Mouse (Mus musculus): ENCODE measurements around the gene Agap2.

Gene Agap2

DNA sequence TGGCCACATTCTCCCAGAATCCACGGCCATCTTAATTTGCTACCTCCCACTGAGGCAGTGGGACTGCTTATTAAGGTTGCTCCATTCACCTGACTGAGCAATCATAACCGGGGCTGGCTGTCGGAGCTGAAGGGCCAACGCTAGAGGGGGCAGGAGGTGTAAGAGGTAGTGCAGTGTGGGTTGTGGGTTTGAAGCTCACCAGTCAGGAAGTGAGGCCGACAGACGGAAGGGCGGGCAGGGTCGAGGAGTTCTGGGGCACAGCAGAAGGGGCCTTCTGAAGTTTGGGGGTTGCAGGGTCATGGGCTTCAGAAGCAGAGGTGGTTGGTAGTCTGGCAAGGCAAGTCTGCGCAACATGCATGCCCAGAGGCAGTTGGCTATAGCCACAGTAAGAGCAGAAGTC lies at the start of gene Agap2:
Agap2 (plus strand) TSS at position 205 of the 400 bp plus-strand sequence.
- peak; percentile 89 for DNase-seq (ENCODE audit: low read depth)

DNA sequence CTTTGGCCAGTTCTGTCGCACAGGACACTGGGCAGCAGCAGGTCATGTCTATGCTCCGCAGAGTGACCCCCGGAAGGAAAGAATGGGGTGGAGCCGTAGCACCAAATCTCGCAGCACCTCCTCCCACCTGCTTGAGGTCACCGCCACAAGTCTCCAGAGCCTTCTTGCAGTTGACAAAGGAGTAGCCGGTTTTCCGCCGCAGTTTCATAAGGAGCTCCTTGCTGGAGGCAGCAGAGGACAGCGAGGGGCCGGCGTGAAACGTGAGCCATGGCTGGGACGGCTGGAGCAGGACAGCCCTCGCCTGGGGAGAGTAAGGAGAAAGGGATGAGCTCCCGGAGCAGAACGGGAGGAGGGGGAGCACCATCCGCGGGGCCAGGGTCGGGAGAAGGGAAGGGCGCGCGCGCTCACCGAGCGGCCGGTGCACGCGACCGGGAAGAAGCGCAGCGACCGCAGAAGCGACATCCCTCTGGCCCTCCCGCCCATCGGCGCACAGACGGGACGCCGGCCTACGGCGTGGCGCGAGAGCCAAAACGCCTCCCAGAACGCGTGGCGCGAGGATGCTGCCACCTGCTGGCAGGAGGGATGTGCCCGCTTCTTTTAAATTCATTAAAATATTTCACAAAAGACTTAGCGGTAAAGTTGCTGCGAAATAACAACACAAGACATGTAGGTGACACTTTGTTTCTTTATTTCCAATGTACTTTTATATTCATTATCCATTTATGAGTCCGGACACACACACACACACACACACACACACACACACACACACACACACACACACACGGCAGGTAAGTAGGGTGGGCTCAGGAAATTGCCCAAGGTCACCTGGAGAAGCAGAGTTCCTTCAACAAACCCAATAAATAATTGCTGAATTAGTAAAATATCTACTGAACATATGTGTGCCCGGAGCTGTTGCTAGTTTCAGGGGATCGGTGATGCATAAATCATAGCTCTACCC lies 44.5 kb upstream of the Agap2 start, which contains the start of gene Tsfm:
Tsfm (minus strand) TSS at position 505 of the 961 bp plus-strand sequence.
- DNase-seq (ENCODE audit: low read depth), result peak; percentile 91

DNA sequence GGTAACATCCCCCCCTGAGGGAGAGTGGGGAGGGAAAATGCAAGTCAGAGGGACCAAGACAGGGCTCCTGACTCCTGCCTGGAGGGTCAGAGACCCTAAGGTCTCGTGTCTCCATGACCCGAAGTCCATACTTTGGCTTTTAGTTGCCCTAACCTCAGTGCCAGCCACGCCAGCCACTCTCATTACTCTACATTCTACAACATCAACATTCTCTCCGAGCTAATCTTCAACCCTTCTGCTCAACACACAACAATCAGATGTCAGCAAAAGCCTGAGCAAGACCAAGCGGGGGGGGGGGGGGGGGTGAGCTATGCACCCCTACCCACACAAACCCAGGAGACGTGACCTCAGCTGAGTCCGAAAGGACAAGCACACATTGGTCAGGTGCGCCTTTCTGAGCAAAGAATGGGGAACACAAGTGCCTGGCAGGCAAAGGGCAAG lies 41.8 kb upstream of the Agap2 start:
- DNase-seq (ENCODE audit: low read depth), result no peak

DNA sequence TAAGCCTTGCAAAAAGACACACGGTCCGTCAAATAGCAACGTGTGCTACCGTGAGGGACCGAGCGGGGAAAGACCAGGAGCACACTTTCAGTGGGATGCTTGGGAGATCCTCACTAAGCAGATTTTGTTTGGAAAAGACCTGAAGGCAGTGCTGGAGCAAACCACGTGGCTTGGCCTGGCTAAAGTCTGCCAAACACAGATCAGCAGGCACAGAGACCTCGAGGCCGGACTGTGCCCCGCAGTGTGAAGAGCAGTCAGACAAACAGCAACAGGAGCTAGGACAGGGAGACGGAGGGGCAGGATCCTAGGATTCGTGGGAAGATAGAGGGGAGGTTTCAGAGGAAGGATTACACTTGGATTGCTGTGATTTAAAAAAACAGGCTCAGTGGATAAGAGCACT lies 38.8 kb upstream of the Agap2 start:
- no peak for DNase-seq (ENCODE audit: low read depth)

DNA sequence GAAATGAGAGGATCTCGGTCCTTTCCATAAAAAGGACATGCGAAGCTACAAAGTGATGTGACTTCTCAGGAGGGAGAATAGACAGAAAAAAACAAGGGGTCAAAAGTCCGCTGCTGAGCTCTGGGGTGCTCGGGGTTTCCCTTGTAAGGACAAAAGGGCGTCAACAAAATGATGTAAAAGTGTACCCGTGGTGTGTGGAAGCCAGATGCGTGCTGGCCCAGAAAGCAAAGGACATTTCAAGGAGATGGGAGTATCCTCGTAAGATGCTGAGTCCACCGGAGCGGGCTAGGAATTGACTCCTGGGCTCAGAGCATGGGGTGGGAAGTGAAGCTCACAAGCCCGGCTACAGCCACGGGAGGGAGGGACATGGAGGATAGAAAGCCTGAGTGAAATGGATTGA lies 37.4 kb upstream of the Agap2 start:
- no peak for DNase-seq (ENCODE audit: low read depth)

DNA sequence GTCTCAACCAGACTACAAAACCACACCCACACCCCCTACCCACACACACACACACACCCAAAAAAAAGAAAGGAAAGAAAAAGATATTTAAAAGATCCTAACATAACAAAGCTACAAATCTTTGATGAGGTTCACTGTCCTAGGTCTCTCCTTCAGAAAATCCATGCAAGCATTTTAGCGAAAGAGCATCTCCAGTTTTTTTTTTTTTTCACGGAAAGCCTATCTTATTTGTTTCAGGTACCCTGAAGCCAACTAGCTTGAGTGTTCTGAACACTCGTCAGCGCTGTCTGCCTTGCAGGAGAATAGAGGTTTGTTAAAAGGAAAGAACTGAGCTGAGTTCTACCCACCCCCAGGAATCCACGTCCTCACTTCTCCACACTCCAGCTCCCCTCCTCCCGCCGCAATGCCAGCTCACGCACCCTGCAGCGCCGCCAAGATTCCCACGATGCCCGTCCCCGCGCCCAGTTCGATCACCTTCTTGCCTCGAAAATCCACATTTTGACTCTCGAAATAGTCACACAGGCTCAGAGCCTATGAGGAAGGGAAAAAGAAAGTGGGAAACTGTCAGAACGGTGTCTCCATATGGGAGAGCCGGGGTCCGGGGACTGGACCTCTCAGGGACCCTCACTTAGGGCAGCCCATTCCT lies 34.4 kb upstream of the Agap2 start:
- no peak for DNase-seq (ENCODE audit: low read depth)

DNA sequence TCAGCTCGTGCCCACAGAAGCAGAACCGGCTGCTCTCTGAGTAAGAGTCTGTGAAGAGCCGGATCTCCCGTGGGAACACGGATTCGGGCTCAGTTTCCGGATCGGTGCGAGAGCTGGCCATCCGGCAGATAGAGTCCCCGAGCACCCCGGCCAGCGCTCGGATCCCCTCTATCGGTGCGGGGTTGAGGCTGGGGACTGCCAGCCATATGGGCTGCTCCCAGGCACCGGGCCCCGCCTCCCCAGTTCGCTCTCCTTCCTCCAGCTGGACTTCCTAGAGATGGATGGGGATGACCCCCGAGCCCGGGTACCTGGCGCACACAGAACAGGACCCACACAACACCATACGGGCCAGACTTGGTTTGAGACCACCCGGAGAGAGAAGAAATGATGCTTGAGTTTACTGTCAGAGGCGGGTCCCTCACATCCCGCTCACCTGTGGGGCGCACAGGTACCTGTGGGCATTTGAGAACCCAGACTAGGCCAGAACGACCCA lies 33.8 kb upstream of the Agap2 start, which contains the start of the genes Mettl1 and Eef1akmt3:
Mettl1 (plus strand) TSS at position 141 of the 493 bp plus-strand sequence.
Eef1akmt3 (minus strand) TSS at position 240 of the 493 bp plus-strand sequence.
- peak; percentile 38 for DNase-seq (ENCODE audit: low read depth)

DNA sequence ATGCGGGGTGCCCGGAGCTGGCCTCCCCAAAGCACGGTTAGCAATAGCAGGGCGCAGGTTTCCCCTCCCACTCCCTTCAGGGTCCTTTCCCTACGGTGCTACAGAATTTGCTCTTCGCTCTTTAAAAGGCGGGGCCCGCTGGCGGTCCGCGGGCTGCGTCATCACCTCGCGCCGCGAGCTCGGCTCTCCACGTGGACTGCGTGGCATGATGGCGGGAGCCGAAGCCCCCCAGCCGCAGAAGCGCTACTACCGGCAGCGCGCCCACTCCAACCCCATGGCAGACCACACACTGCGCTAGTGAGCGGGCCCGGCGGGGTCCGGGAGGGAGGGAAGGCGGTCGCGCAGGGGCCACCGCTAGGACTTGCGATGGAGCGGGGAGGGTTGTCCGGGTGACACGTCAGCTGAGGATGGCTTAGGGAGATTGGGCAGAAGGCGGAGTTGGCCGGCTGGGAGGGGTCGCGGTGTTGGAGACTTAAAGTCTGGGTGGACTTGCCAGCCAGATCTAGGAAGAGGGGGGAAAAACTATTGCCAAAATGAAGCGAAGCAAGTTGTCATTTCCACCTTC lies 33.2 kb upstream of the Agap2 start:
- peak; percentile 90 for DNase-seq (ENCODE audit: low read depth)

DNA sequence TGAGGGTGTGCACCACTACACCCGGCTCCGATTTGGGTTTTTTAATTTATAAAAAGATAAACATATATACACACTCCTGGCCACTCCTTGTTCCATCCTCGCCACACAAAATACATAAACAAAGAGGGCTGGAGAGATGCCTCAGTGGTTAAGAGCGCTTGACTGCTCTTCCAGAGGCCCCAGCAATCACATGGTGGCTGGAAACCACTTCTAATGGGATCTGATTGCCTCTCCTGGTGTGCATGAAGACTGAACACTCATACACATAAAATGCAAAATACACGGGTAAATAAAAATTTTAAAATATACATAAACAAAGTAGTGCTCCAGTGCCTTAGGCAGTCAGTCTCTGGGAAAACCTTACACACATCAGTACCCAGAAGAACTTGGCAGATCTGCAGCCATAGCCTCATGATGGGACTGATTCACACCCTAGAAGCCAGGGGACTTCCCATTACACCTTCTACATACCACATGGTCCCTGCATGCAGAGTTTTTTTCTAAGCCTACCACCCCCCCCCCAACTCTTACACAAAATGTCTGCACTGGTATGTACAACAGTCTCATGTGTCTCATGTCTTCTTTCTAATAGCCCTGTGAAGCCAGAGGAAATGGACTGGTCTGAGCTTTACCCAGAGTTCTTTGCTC lies 32.5 kb upstream of the Agap2 start:
- no peak for DNase-seq (ENCODE audit: low read depth)

DNA sequence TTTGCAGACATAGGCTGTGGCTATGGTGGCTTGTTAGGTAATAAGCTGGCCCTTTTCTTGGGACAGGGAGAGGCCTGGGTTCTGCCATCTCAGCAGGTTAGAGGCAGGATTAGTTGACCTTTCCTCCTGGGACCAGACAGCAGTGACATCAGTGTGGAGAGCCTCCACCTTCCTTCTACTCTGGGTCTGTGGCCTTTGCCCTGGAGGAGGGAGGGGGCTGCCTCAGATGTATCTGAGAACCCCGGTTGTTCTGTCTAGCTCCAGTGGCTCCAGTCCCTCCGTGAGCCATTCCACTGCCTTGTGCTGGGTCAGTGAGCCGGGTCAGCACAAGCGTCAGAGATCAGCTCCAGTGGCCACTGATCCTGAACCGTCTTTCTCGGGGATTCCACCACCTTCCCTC lies 31.9 kb upstream of the Agap2 start:
- DNase-seq (ENCODE audit: low read depth), result no peak

DNA sequence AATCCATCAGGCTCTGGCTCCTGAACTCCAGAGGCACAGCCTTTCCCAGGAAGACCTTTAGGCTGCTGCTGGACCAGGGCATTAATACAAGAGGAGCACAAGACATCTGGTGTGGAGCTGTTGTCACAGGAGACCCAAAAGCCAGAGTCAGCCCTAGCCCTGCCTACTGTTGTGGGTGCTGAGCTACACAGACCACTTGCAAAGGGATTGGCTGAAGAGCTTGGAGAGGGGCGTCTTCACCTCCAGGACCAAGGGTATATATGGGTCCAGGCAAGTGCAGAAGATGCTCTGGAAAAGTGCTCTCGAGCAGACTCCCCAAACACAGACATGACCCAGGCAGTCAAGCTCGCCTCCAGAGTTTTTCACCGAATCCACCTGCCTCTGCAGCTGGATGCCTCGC lies 27.1 kb upstream of the Agap2 start, which contains the start of gene Cyp27b1:
Cyp27b1 (plus strand) TSS at position 297 of the 400 bp plus-strand sequence.
- DNase-seq (ENCODE audit: low read depth), result no peak

DNA sequence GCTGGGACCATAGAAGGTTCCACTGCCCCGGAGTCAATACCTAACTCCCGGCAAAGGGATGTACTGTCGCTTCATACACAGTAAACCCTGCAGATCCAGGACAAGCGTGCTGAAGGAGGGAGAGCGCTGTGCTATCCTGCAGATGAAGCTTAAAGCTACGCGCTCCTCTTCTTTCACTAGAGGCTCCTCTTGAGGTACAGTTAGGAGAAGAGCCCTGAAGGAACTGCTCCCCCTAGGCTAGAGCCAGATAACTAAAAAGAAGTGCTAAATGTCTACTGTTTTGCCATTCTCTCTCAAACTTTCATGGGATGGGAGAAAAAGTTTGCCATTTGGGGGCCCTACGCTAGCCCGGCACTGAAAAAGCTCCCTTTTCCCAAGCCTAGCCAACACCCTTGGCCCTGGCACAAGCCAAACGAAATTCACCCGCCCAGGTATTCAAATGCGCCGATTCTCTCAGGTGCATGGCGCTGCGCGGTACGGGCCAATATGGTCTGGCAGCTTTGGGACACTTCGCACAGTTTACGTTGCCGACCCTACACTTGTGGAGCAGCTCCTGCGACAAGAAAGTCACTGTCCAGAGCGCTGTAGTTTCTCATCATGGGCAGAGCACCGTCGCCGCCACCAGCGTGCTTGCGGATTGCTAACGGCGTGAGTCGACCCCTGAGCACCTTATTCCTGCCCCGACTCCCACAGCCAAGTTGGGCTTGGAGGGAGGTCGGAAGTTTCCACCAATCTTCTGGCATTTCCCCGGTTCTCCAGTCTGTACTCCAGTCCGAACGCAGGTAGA lies 26.3 kb upstream of the Agap2 start:
- DNase-seq (ENCODE audit: low read depth), result no peak

DNA sequence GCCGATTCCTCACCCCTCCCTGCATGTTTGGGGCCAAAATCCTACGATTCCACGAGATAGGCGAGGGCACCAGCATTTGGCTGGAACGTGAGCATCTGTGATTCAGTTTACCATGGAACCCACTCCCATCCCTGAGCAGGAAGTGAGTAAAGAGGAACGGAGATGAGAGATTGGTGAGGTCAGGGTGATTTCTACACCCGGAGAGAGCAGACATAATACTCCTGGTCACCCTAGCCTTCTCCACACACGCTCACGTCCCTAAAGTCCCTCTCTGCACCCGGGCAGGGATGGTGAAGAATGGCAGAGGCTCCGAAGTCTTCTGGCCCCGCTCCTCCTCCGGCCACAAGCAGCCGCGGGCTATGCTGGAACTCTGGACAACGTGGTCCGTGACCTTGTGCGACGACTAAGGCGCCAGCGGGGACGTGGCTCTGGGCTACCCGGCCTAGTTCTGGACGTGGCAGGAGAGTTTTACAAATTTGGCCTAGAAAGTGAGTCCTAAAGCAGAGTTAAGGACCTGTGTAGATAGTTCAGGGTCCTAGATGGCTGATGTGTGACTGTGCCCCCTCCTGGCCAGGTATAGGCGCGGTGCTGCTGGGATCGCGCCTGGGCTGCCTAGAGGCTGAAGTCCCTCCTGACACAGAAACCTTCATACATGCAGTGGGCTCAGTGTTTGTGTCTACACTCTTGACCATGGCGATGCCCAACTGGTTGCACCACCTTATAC lies 25.5 kb upstream of the Agap2 start:
- peak; percentile 59 for DNase-seq (ENCODE audit: low read depth)

DNA sequence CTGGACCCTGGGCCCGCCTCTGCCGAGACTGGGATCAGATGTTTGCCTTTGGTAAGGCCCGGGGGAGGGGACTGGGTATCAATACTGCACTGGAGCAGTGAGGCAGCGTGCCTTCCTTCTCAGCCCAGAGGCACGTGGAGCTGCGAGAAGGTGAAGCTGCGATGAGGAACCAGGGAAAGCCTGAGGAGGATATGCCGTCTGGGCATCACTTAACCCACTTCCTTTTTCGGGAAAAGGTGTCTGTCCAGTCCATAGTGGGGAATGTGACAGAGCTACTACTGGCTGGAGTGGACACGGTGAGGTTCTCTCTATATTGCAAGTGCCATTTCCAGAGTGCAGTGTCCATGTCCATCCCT lies 25.0 kb upstream of the Agap2 start:
- no peak for DNase-seq (ENCODE audit: low read depth)

DNA sequence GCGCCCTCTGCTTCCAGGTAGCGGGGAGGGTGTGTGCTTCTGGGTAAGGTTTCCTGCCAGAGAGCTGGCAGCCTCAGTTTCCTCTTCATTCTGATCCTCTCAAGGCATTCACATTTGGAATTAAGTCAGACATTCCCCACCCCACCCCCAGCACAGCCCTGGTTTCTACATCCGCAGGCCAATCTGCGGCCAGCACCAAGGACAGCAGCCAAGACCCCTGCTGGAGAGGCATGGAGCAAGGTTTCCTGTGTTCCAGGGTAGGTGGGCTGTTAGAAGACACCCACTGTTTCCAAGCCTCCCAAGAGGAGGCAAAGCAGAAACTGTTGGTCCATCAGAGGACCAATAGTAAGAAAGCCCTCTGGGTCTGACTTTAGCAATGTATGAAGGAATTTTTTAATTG lies 20.4 kb upstream of the Agap2 start:
- no peak for DNase-seq (ENCODE audit: low read depth)

DNA sequence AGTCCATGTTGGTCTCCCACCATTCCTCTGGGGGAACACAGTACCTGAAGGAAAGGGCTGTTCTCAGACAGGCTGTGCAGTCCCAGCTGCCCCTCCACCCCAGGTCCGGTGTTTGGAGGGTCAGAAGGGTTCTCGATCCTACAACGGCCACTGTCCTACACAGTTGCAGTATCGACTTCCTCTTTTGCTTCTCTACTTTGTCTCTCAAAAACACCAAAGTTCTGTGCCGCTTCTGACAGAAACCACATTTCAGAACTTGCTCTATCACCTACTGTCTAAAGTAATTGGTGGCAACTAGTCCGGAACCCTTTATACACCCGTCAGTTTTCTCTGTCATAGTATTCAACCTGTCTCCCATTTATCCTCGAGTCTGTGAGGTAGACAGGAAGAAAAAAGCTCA lies 19.7 kb upstream of the Agap2 start:
- DNase-seq (ENCODE audit: low read depth), result no peak

DNA sequence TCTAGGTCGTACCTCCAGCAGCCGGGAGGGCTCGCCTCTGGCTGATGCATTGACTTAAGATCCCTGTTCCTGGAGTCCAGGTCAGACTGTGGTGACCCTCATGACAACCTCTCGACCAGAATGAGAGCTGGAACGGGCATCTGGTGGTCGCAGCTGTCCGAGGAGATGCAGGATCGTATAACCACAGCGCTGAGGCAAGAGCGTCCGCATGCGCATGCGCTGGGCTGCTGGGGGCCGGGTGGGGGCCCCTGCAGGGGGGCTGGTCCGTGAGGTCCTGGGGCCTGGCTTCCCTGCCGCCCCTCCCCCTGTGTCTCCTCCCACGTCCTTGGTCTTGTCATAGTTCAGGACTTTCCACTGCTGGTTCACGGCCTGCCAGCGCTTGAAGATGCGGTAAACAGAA lies 18.6 kb upstream of the Agap2 start:
- DNase-seq (ENCODE audit: low read depth), result no peak

DNA sequence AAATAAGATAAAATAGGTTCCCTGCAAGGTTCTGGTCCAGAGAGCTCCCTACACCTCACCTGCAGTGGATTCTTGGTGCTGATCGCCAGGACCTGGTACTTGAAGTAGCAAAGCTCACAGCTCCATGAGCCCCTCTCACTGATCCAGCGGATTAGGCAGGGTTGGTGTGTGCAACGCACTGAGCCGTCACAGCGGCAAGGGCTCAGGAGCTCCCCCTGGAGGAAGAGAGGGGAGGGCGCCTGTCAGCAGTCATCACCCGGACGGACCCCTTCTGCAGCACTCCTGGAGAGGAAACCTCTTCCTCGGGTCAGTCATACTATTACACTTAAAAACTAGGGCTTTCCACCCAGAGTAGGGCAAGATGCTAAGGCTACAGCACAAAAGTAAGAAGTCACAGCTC lies 16.9 kb upstream of the Agap2 start:
- DNase-seq (ENCODE audit: low read depth), result peak; percentile 90

DNA sequence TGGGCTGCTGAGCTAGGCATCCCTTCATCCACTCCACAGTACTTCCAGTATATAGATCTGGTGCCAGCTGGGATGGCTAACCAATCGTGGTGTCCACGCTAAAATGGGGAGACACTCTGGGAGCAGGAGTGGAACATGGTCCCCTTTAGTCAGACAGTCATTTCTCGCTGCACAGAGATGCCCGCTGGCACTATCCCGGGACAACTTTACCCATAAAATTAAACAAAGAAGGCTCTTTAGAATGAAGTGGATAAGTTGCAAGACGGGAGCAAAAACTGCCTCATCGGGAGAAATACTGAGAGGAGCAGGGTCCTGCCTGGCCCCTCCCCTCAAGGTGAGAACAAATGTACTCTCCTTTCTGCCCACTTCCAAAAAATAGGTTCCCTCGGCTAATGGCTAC lies 16.4 kb upstream of the Agap2 start:
- no peak for DNase-seq (ENCODE audit: low read depth)

DNA sequence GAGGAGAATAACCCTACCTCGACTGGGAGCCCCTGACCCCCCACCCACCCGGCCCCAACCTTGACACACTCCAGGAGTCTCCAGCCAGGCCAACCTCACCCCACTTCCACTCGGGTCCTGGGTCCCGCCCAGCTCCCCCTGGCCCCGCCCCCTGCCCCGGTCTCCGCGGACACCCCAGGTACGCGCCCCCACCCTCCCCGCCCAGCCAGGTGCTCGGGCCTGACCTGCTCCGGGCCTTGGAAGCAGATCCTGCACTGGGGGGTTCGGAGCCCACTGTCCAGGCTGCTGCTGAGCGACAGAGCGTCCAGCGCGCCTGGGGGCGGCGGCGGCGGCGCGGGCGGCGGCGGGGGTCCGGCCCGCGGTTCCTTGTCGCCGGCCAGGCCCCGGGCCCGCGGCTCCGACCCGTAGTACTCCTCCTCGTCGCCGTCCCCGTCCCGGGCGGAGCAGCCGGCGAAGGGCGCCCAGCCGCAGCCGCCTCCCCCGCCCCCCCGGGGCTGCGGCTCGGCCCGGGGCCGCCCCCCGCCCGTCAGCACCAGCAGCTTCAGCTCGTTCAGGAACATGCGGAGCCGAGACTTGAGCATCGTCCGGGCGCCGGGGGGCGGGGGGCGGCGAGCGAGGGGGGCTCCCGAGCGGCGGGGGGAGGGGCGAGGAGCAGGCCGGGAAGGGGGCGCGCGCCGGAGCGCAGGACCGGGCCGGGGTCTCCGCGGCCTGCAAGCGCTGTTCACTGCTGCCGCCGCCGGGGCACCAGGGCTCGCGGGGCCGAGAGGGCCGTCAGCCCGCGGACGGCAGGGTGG lies 15.7 kb upstream of the Agap2 start:
- DNase-seq (ENCODE audit: low read depth), result no peak

Measured in naive thymus-derived CD4-positive, alpha-beta T cell, adult 2 months (primary cell).